9 mouse cellular contexts compared by ENCODE assay signal in the genomic region with DNA sequence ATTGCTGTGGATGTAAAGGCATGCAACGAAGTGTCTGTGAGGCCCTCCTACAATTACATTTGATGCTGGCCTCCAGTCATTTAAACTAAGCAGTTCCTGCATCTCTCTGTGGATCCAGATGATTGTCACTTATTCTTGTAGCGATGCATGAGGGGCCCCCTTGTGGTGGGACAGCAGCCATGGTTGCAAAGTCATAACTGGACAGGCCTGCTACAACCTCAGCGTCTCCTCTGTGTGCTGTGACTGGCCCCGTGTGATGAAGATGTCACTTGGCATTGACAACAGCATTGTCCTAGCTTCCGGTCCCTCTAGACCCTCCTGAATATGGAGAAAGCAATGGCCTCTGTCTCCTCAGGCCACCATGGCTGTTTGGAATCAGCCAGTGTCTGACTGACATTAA.
DNase-seq lines count a peak whose midpoint lies in the region; ATAC-seq lines count a peak whose summit lies in the region.
"Had no signal": no experiment of that assay in that cellular context is flagged by ENCODE, and none has a peak within 500 bp of the region (broad histone marks: within the 10 kb centered on the region; RNA-seq: fewer than 3 reads in every experiment).

No protein-coding gene starts in this region.

- H3K4me3 ChIP-seq in limb, embryonic 11.5 days (ENCODE audit: low read depth, low read length): no peak overlapping the region
- H3K4me3 ChIP-seq in limb, embryonic 10.5 days: no peak overlapping the region
- H3K4me3 ChIP-seq in neural tube, embryonic 13.5 days: no peak overlapping the region
- H3K4me3 ChIP-seq: limb, embryonic 15.5 days had no signal

- no peaks in the 10 kb centered on the region for H3K9me3 ChIP-seq in limb, embryonic 11.5 days (ENCODE audit: control insufficient read depth, low read length)
- H3K9me3 ChIP-seq in limb, embryonic 10.5 days (replicated peaks): no peaks in the 10 kb centered on the region
- H3K9me3 ChIP-seq in neural tube, embryonic 13.5 days: no peaks in the 10 kb centered on the region
- H3K9me3 ChIP-seq: limb, embryonic 15.5 days had no signal

- H3K4me2 ChIP-seq in limb, embryonic 11.5 days (ENCODE audit: low read depth, severe bottlenecking): no peak overlapping the region
- H3K4me2 ChIP-seq in neural tube, embryonic 13.5 days: no peak overlapping the region
- H3K4me2 ChIP-seq: limb, embryonic 15.5 days had no signal

- no peaks in the 10 kb centered on the region for H3K27me3 ChIP-seq in limb, embryonic 11.5 days (ENCODE audit: control insufficient read depth, insufficient read depth, low read length)
- no peaks in the 10 kb centered on the region for H3K27me3 ChIP-seq in limb, embryonic 10.5 days (ENCODE audit: low read depth, poor library complexity, severe bottlenecking)
- no peaks in the 10 kb centered on the region for H3K27me3 ChIP-seq in neural tube, embryonic 13.5 days
- H3K27me3 ChIP-seq: limb, embryonic 15.5 days had no signal

- peaks cover 20% of the 10 kb centered on the region; the same call in 1 of the 2 replicates for H3K36me3 ChIP-seq in limb, embryonic 11.5 days (ENCODE audit: control insufficient read depth, insufficient read depth, low read length)
- peaks cover 57% of the 10 kb centered on the region for H3K36me3 ChIP-seq in limb, embryonic 10.5 days
- H3K36me3 ChIP-seq in neural tube, embryonic 13.5 days: peaks cover 25% of the 10 kb centered on the region

- DNase-seq in limb, embryonic 11.5 days (ENCODE audit: low spot score): peak; percentile 42
- DNase-seq in limb, embryonic 10.5 days (ENCODE audit: low spot score): no peak
- DNase-seq in adipocyte (ENCODE audit: low spot score): peak; percentile 50
- peak; percentile 26 for DNase-seq in heart, postnatal 25 days (ENCODE audit: low spot score)
- peak; percentile 72 for DNase-seq in left cerebral cortex, postnatal 4 days
- peak; percentile 50 to 73 for DNase-seq in urinary bladder, postnatal 36 days (ENCODE audit: low spot score in 2 of 2)

- WGBS in limb, embryonic 11.5 days: 92% methylated on average over 5 of the region's 5 CpGs
- WGBS in limb, embryonic 10.5 days: 93% methylated on average over 5 of the region's 5 CpGs
- 88% methylated on average over 5 of the region's 5 CpGs for WGBS in neural tube, embryonic 13.5 days

- H3K9ac ChIP-seq in limb, embryonic 11.5 days (ENCODE audit: low read length): no peak overlapping the region
- no peak overlapping the region for H3K9ac ChIP-seq in neural tube, embryonic 13.5 days
- H3K9ac ChIP-seq: limb, embryonic 15.5 days had no signal

- no peaks in the 10 kb centered on the region for H3K4me1 ChIP-seq in limb, embryonic 11.5 days (ENCODE audit: control insufficient read depth, insufficient read depth, low read length)
- H3K4me1 ChIP-seq in limb, embryonic 10.5 days: peaks cover 2% of the 10 kb centered on the region; the same call in 1 of the 2 replicates
- H3K4me1 ChIP-seq in neural tube, embryonic 13.5 days (replicated peaks): peaks cover 9% of the 10 kb centered on the region; the same call in 1 of the 2 replicates

- ATAC-seq in limb, embryonic 11.5 days (ENCODE audit: insufficient number of reproducible peaks, low FRiP score, low TSS enrichment, low read depth): no peak
- peak; percentile 59; the same call in 1 of the 2 replicates for ATAC-seq in common myeloid progenitor, adult 5-6 weeks (replicated peaks; ENCODE audit: low read depth, poor library complexity, severe bottlenecking)
- ATAC-seq in neural tube, embryonic 13.5 days (ENCODE audit: low read depth): 0 out of 2 replicates have a peak, but pooled peaks have one; percentile 17

- H3K27ac ChIP-seq in limb, embryonic 11.5 days (replicated peaks; ENCODE audit: low read depth, low read length): no peak overlapping the region
- H3K27ac ChIP-seq in limb, embryonic 10.5 days: no peak overlapping the region
- no peak overlapping the region for H3K27ac ChIP-seq in neural tube, embryonic 13.5 days (replicated peaks)
- H3K27ac ChIP-seq: limb, embryonic 15.5 days had no signal

- intact Hi-C loops in heart, postnatal 25 days (cut with DNase I): loop anchor here (2.0 to 5.0 kb wide), 2 partner anchors 186 to 388 kb away; partner anchors contain the start of gene Farp1
- intact Hi-C loops in left cerebral cortex, postnatal 4 days (cut with DNase I): loop anchor here (5.0 kb wide), 1 partner anchor 183 kb away; the partner anchor contains the start of gene Farp1
